Mouse (Mus musculus): Measurements from ENCODE around the gene Dpysl4. TPM values are rescaled to one million over a fixed set of nuclear protein-coding genes. Genes with fewer than 3 reads are reported as not detected.

Dpysl4 gene
- polyA plus RNA-seq (2012; rRNA removed), result 0.58 and 0.65 TPM in 2 replicates

GRCm38 (mm10) chr7:139085629-139086194 is at the start of gene Dpysl4:
Gene Dpysl4, plus strand, starts transcription at chr7:139086001.
- Histone ChIP-seq H3K4me1 (ENCODE audit: control insufficient read depth, insufficient read depth, insufficient read length, low read length) (peaks cover 4% of the 10 kb centered on the region; the same call in 1 of the 2 replicates), H3K4me3 (ENCODE audit: low read depth, low read length) (peak within 1 kb of the TSS; percentile 55), H3K27me3 (ENCODE audit: control insufficient read depth, insufficient read depth, low read length) (peaks cover 20% of the 10 kb centered on the region), H3K27ac (ENCODE audit: insufficient read depth, low read depth, low read length) (no peak within 1 kb of the TSS), H3K36me3 (ENCODE audit: control insufficient read depth, insufficient read depth, low read length) (no peaks in the 10 kb centered on the region)
- WGBS, result 8% methylated on average over 32 of the region's 32 CpGs
- TF ChIP-seq POLR2A (IDR thresholded peaks at IDR 0.05; ENCODE audit: low read depth, low read length), result no peak
- TF ChIP-seq CTCF (IDR thresholded peaks at IDR 0.05; ENCODE audit: extremely low read depth, insufficient read length, insufficient replicate concordance, low read depth, low read length), result no peak

- no peaks in the 10 kb centered on the region for H3K36me3 ChIP-seq (ENCODE audit: control insufficient read depth, insufficient read depth, low read length)
- H3K4me3 ChIP-seq (ENCODE audit: low read depth, low read length), result no peak overlapping the region
- no peak for TF ChIP-seq POLR2A (IDR thresholded peaks at IDR 0.05; ENCODE audit: low read depth, low read length)
- TF ChIP-seq CTCF (IDR thresholded peaks at IDR 0.05; ENCODE audit: extremely low read depth, insufficient read length, insufficient replicate concordance, low read depth, low read length), result peak; percentile 42; the same call in 1 of the 2 replicates
- H3K4me1 ChIP-seq (ENCODE audit: control insufficient read depth, insufficient read depth, insufficient read length, low read length), result no peaks in the 10 kb centered on the region
- no peaks in the 10 kb centered on the region for H3K27me3 ChIP-seq (ENCODE audit: control insufficient read depth, insufficient read depth, low read length)
- 54% methylated on average over 4 of the region's 4 CpGs for WGBS
- H3K27ac ChIP-seq (ENCODE audit: insufficient read depth, low read depth, low read length), result no peak overlapping the region
Measured at GRCm38 (mm10) chr7:139063406-139063805, 22.4 kb upstream of the Dpysl4 start.

- Histone ChIP-seq H3K36me3 (ENCODE audit: control insufficient read depth, insufficient read depth, low read length) (no peaks in the 10 kb centered on the region), H3K27ac (ENCODE audit: insufficient read depth, low read depth, low read length) (no peak overlapping the region), H3K4me3 (ENCODE audit: low read depth, low read length) (no peak overlapping the region), H3K4me1 (ENCODE audit: control insufficient read depth, insufficient read depth, insufficient read length, low read length) (no peaks in the 10 kb centered on the region), H3K27me3 (ENCODE audit: control insufficient read depth, insufficient read depth, low read length) (no peaks in the 10 kb centered on the region)
- no peak for TF ChIP-seq POLR2A (IDR thresholded peaks at IDR 0.05; ENCODE audit: low read depth, low read length)
- peak; percentile 57; the same call in 1 of the 2 replicates for TF ChIP-seq CTCF (IDR thresholded peaks at IDR 0.05; ENCODE audit: extremely low read depth, insufficient read length, insufficient replicate concordance, low read depth, low read length)
- 0% methylated on average over 2 of the region's 2 CpGs for WGBS
Measured at GRCm38 (mm10) chr7:139068182-139068623, 17.6 kb upstream of the Dpysl4 start.

- Histone ChIP-seq H3K4me3 (ENCODE audit: low read depth, low read length) (no peak overlapping the region), H3K36me3 (ENCODE audit: control insufficient read depth, insufficient read depth, low read length) (no peaks in the 10 kb centered on the region), H3K27ac (ENCODE audit: insufficient read depth, low read depth, low read length) (no peak overlapping the region), H3K4me1 (ENCODE audit: control insufficient read depth, insufficient read depth, insufficient read length, low read length) (no peaks in the 10 kb centered on the region), H3K27me3 (ENCODE audit: control insufficient read depth, insufficient read depth, low read length) (no peaks in the 10 kb centered on the region)
- 59% methylated on average over 6 of the region's 6 CpGs for WGBS
- TF ChIP-seq POLR2A (IDR thresholded peaks at IDR 0.05; ENCODE audit: low read depth, low read length) (no peak), CTCF (IDR thresholded peaks at IDR 0.05; ENCODE audit: extremely low read depth, insufficient read length, insufficient replicate concordance, low read depth, low read length) (no peak)
Measured at GRCm38 (mm10) chr7:139074189-139074588, 11.6 kb upstream of the Dpysl4 start.

GRCm38 (mm10) chr7:139075054-139075794 is 10.6 kb upstream of the Dpysl4 start:
- Histone ChIP-seq H3K27ac (ENCODE audit: insufficient read depth, low read depth, low read length) (no peak overlapping the region), H3K27me3 (ENCODE audit: control insufficient read depth, insufficient read depth, low read length) (no peaks in the 10 kb centered on the region), H3K36me3 (ENCODE audit: control insufficient read depth, insufficient read depth, low read length) (no peaks in the 10 kb centered on the region), H3K4me3 (ENCODE audit: low read depth, low read length) (no peak overlapping the region), H3K4me1 (ENCODE audit: control insufficient read depth, insufficient read depth, insufficient read length, low read length) (no peaks in the 10 kb centered on the region)
- 64% methylated on average over 14 of the region's 14 CpGs for WGBS
- TF ChIP-seq POLR2A (IDR thresholded peaks at IDR 0.05; ENCODE audit: low read depth, low read length), result no peak
- TF ChIP-seq CTCF (IDR thresholded peaks at IDR 0.05; ENCODE audit: extremely low read depth, insufficient read length, insufficient replicate concordance, low read depth, low read length), result no peak

GRCm38 (mm10) chr7:139077283-139077682 is 8.5 kb upstream of the Dpysl4 start:
- Histone ChIP-seq H3K4me3 (ENCODE audit: low read depth, low read length) (no peak overlapping the region), H3K36me3 (ENCODE audit: control insufficient read depth, insufficient read depth, low read length) (no peaks in the 10 kb centered on the region), H3K27me3 (ENCODE audit: control insufficient read depth, insufficient read depth, low read length) (no peaks in the 10 kb centered on the region), H3K4me1 (ENCODE audit: control insufficient read depth, insufficient read depth, insufficient read length, low read length) (no peaks in the 10 kb centered on the region), H3K27ac (ENCODE audit: insufficient read depth, low read depth, low read length) (no peak overlapping the region)
- TF ChIP-seq CTCF (IDR thresholded peaks at IDR 0.05; ENCODE audit: extremely low read depth, insufficient read length, insufficient replicate concordance, low read depth, low read length) (no peak), POLR2A (IDR thresholded peaks at IDR 0.05; ENCODE audit: low read depth, low read length) (no peak)
- WGBS, result 42% methylated on average over 7 of the region's 7 CpGs

GRCm38 (mm10) chr7:139078181-139078580 is 7.6 kb upstream of the Dpysl4 start:
- Histone ChIP-seq H3K36me3 (ENCODE audit: control insufficient read depth, insufficient read depth, low read length) (no peaks in the 10 kb centered on the region), H3K4me1 (ENCODE audit: control insufficient read depth, insufficient read depth, insufficient read length, low read length) (no peaks in the 10 kb centered on the region), H3K27ac (ENCODE audit: insufficient read depth, low read depth, low read length) (no peak overlapping the region), H3K4me3 (ENCODE audit: low read depth, low read length) (no peak overlapping the region), H3K27me3 (ENCODE audit: control insufficient read depth, insufficient read depth, low read length) (no peaks in the 10 kb centered on the region)
- TF ChIP-seq CTCF (IDR thresholded peaks at IDR 0.05; ENCODE audit: extremely low read depth, insufficient read length, insufficient replicate concordance, low read depth, low read length) (no peak), POLR2A (IDR thresholded peaks at IDR 0.05; ENCODE audit: low read depth, low read length) (no peak)
- whole genome bisulfite sequencing, result 59% methylated on average over 6 of the region's 6 CpGs
